Mouse (Mus musculus) heart, embryonic 10.5 days (tissue): ENCODE measurements around the gene Lifr. TPM values are rescaled to one million over a fixed set of nuclear protein-coding genes. Genes with fewer than 3 reads are reported as not detected.

Experiments
- DNase-seq: peaks from one replicate; pipeline ENCODE4 v3.0.0-alpha.2; 2017; ENCODE audit warnings: low spot score
- H3K27ac ChIP-seq: fragments of 300-500 bp; sonication (generic); 2 replicates; pipeline ENCODE4 v1.5.1; 2016; ENCODE audit warnings: mild to moderate bottlenecking
- H3K27me3 ChIP-seq: fragments of 300-500 bp; sonication (generic); 2 replicates; pipeline ENCODE4 v1.6.1; 2016; ENCODE audit warnings: mild to moderate bottlenecking; ENCODE audit not compliant: poor library complexity, insufficient read depth, severe bottlenecking
- H3K36me3 ChIP-seq: fragments of 300-500 bp; sonication (generic); 2 replicates; pipeline ENCODE4 v1.6.1; 2016; ENCODE audit warnings: mild to moderate bottlenecking, moderate library complexity
- H3K4me1 ChIP-seq: fragments of 300-500 bp; sonication (generic); 2 replicates; pipeline ENCODE4 v1.6.1; 2016; ENCODE audit warnings: mild to moderate bottlenecking
- H3K4me3 ChIP-seq: fragments of 300-500 bp; sonication (generic); 2 replicates; pipeline ENCODE4 v1.5.1; 2016; ENCODE audit warnings: mild to moderate bottlenecking, moderate library complexity
- H3K9me3 ChIP-seq: fragments of 300-500 bp; sonication (generic); 2 replicates; pipeline ENCODE4 v1.6.1; 2016; ENCODE audit warnings: mild to moderate bottlenecking, moderate library complexity
- WGBS: fragments of 180-500 bp; shearing (Covaris S2); methylation state at CpG from one replicate; pipeline ENCODE4 v1.1.7; 2016; 5-methylcytosine and 5-hydroxymethylcytosine counted together
- polyA plus RNA-seq: library from polyadenylated mRNA; unstranded; fragments of >200 nt; fragmentation: Nextera tagmentation; extraction: Ambion mirVana; gene quantifications from 2 replicates; pipeline ENCODE4 v1.2.1, GENCODE M21; 2016

Gene Lifr
- polyA plus RNA-seq, 1 experiment from 2014 or later = 20.5 TPM

- WGBS = 51% methylated on average over 8 of the region's 8 CpGs
- peaks cover 11% of the 10 kb centered on the region for H3K27me3 ChIP-seq
- DNase-seq = no peak
Measured at GRCm38 (mm10) chr15:7084780-7085497, 5.5 kb upstream of the Lifr start.

GRCm38 (mm10) chr15:7088691-7089090 is 1.7 kb upstream of the Lifr start:
- no peaks in the 10 kb centered on the region for H3K36me3 ChIP-seq
- H3K4me1 ChIP-seq = peaks cover 30% of the 10 kb centered on the region
- 30% methylated on average over 2 of the region's 2 CpGs for WGBS
- H3K27ac ChIP-seq = no peak overlapping the region
- no peak for DNase-seq
- no peaks in the 10 kb centered on the region for H3K9me3 ChIP-seq
- no peak overlapping the region for H3K4me3 ChIP-seq
- H3K27me3 ChIP-seq = peaks cover 15% of the 10 kb centered on the region

More at GRCm38 (mm10) chr15:7084780-7085497, 5.5 kb upstream of the Lifr start:
- no peaks in the 10 kb centered on the region for H3K9me3 ChIP-seq
- no peaks in the 10 kb centered on the region for H3K36me3 ChIP-seq
- H3K27ac ChIP-seq = no peak overlapping the region
- H3K4me3 ChIP-seq = no peak overlapping the region
- H3K4me1 ChIP-seq = peaks cover 28% of the 10 kb centered on the region

- H3K36me3 ChIP-seq = no peaks in the 10 kb centered on the region
- H3K4me1 ChIP-seq = peaks cover 25% of the 10 kb centered on the region
- H3K27me3 ChIP-seq = 0 out of 2 replicates have a peak, but pooled peaks cover 4% of the 10 kb centered on the region
- peak overlapping the region; percentile 49 for H3K27ac ChIP-seq
- WGBS = 42% methylated on average over 8 of the region's 8 CpGs
- DNase-seq = no peak
- H3K9me3 ChIP-seq = no peaks in the 10 kb centered on the region
- H3K4me3 ChIP-seq = peak overlapping the region; percentile 12; the same call in 1 of the 2 replicates
Measured at GRCm38 (mm10) chr15:7092321-7092720, 1.9 kb downstream of the Lifr start.

GRCm38 (mm10) chr15:7099406-7099805 is 9.0 kb downstream of the Lifr start:
- no peak overlapping the region for H3K27ac ChIP-seq
- 84% methylated on average over 1 of the region's 1 CpGs for WGBS
- H3K27me3 ChIP-seq = no peaks in the 10 kb centered on the region
- peaks cover 5% of the 10 kb centered on the region; the same call in 1 of the 2 replicates for H3K4me1 ChIP-seq
- DNase-seq = no peak
- H3K4me3 ChIP-seq = no peak overlapping the region
- H3K9me3 ChIP-seq = no peaks in the 10 kb centered on the region
- no peaks in the 10 kb centered on the region for H3K36me3 ChIP-seq

- Histone ChIP-seq H3K4me1 (peaks cover 12% of the 10 kb centered on the region), H3K27ac (no peak overlapping the region), H3K9me3 (no peaks in the 10 kb centered on the region), H3K4me3 (no peak overlapping the region), H3K36me3 (no peaks in the 10 kb centered on the region), H3K27me3 (no peaks in the 10 kb centered on the region)
- WGBS = 85% methylated on average over 6 of the region's 6 CpGs
- no peak for DNase-seq
Measured at GRCm38 (mm10) chr15:7100226-7100625, 9.8 kb downstream of the Lifr start.

- Histone ChIP-seq H3K9me3 (no peaks in the 10 kb centered on the region), H3K27me3 (no peaks in the 10 kb centered on the region), H3K4me1 (peaks cover 13% of the 10 kb centered on the region), H3K4me3 (no peak overlapping the region), H3K36me3 (no peaks in the 10 kb centered on the region), H3K27ac (no peak overlapping the region)
- WGBS = 67% methylated on average over 2 of the region's 2 CpGs
- DNase-seq = no peak
Measured at GRCm38 (mm10) chr15:7103051-7103450, 12.6 kb downstream of the Lifr start.

- peaks cover 9% of the 10 kb centered on the region for H3K4me1 ChIP-seq
- no peaks in the 10 kb centered on the region for H3K36me3 ChIP-seq
- 37% methylated on average over 5 of the region's 5 CpGs for WGBS
- H3K27ac ChIP-seq = no peak overlapping the region
- H3K9me3 ChIP-seq = no peaks in the 10 kb centered on the region
- no peak for DNase-seq
- H3K4me3 ChIP-seq = no peak overlapping the region
- H3K27me3 ChIP-seq = no peaks in the 10 kb centered on the region
Measured at GRCm38 (mm10) chr15:7105224-7105623, 14.8 kb downstream of the Lifr start.

- Histone ChIP-seq H3K36me3 (no peaks in the 10 kb centered on the region), H3K4me1 (peaks cover 17% of the 10 kb centered on the region), H3K27ac (no peak overlapping the region), H3K4me3 (no peak overlapping the region), H3K27me3 (no peaks in the 10 kb centered on the region), H3K9me3 (no peaks in the 10 kb centered on the region)
- DNase-seq = no peak
- WGBS = 86% methylated on average over 6 of the region's 6 CpGs
Measured at GRCm38 (mm10) chr15:7108160-7108559, 17.7 kb downstream of the Lifr start.

- no peak overlapping the region for H3K4me3 ChIP-seq
- no peaks in the 10 kb centered on the region for H3K9me3 ChIP-seq
- no peak for DNase-seq
- H3K27me3 ChIP-seq = no peaks in the 10 kb centered on the region
- no peak overlapping the region for H3K27ac ChIP-seq
- no peaks in the 10 kb centered on the region for H3K36me3 ChIP-seq
- H3K4me1 ChIP-seq = peaks cover 7% of the 10 kb centered on the region
- 76% methylated on average over 6 of the region's 6 CpGs for WGBS
Measured at GRCm38 (mm10) chr15:7112227-7112907, 22.0 kb downstream of the Lifr start.

- Histone ChIP-seq H3K36me3 (no peaks in the 10 kb centered on the region), H3K9me3 (no peaks in the 10 kb centered on the region), H3K27ac (no peak overlapping the region), H3K27me3 (no peaks in the 10 kb centered on the region), H3K4me1 (peaks cover 7% of the 10 kb centered on the region), H3K4me3 (no peak overlapping the region)
- DNase-seq = no peak
- 63% methylated on average over 3 of the region's 3 CpGs for WGBS
Measured at GRCm38 (mm10) chr15:7113906-7114305, 23.5 kb downstream of the Lifr start.

- 64% methylated on average over 7 of the region's 7 CpGs for WGBS
- H3K4me1 ChIP-seq = peaks cover 7% of the 10 kb centered on the region
- H3K36me3 ChIP-seq = no peaks in the 10 kb centered on the region
- H3K27ac ChIP-seq = no peak overlapping the region
- no peak for DNase-seq
- no peaks in the 10 kb centered on the region for H3K27me3 ChIP-seq
- no peaks in the 10 kb centered on the region for H3K9me3 ChIP-seq
- no peak overlapping the region for H3K4me3 ChIP-seq
Measured at GRCm38 (mm10) chr15:7115326-7116003, 25.1 kb downstream of the Lifr start.

- no peaks in the 10 kb centered on the region for H3K36me3 ChIP-seq
- DNase-seq = no peak
- H3K9me3 ChIP-seq = no peaks in the 10 kb centered on the region
- peaks cover 7% of the 10 kb centered on the region for H3K4me1 ChIP-seq
- H3K4me3 ChIP-seq = no peak overlapping the region
- H3K27ac ChIP-seq = no peak overlapping the region
- WGBS = 82% methylated on average over 1 of the region's 1 CpGs
- H3K27me3 ChIP-seq = no peaks in the 10 kb centered on the region
Measured at GRCm38 (mm10) chr15:7116216-7116615, 25.8 kb downstream of the Lifr start.

GRCm38 (mm10) chr15:7116699-7117098 is 26.3 kb downstream of the Lifr start:
- DNase-seq = no peak
- Histone ChIP-seq H3K27me3 (no peaks in the 10 kb centered on the region), H3K36me3 (no peaks in the 10 kb centered on the region), H3K9me3 (no peaks in the 10 kb centered on the region), H3K27ac (no peak overlapping the region), H3K4me3 (no peak overlapping the region), H3K4me1 (peaks cover 7% of the 10 kb centered on the region)
- whole genome bisulfite sequencing = 85% methylated on average over 3 of the region's 3 CpGs
